Mouse (Mus musculus): ENCODE measurements around the gene Rhov.

- TF ChIP-seq FLI1 (IDR thresholded peaks at IDR 0.05; ENCODE audit: low read length) (no peak), GATA1 (IDR thresholded peaks at IDR 0.05; ENCODE audit: borderline replicate concordance, low read length) (no peak)
Observed at GRCm38 (mm10) chr2:119302876-119303275, 31.8 kb upstream of the Rhov start.

All from megakaryocyte, embryonic 14.5 days (primary cell).